Mouse (Mus musculus) CH12.LX (cell line): ENCODE results near the gene Cdh5. TPM values are rescaled to one million over a fixed set of nuclear protein-coding genes. Genes with fewer than 3 reads are reported as not detected.

Experiments used
- DNase-seq: peaks from one replicate; pipeline ENCODE4 v3.0.0-alpha.2; 2013; ENCODE audit errors: extremely low read depth
- H3K27ac ChIP-seq: 2 replicates; pipeline ENCODE4 v1.5.1; 2012; ENCODE audit warnings: low read depth, mild to moderate bottlenecking, control low read depth, moderate library complexity; ENCODE audit not compliant: insufficient read depth
- H3K27me3 ChIP-seq: replicated peaks from 2 replicates; pipeline ENCODE3; 2012; ENCODE audit warnings: inconsistent platforms
- H3K36me3 ChIP-seq, 2 experiments: replicated peaks in 1 of 2; 2 replicates each; pipeline versions ENCODE3 to v1.6.1; 2012; ENCODE audit warnings: inconsistent platforms in 1 of 2, low read length in 1 of 2, mild to moderate bottlenecking in 1 of 2, mixed read lengths in 1 of 2, moderate library complexity in 1 of 2; ENCODE audit not compliant: control insufficient read depth in 1 of 2, insufficient read depth in 1 of 2
- H3K4me1 ChIP-seq, 2 experiments: 2 replicates each; pipeline ENCODE4 v1.6.1; 2012; ENCODE audit warnings: inconsistent platforms in 1 of 2, moderate library complexity in 1 of 2; ENCODE audit not compliant: insufficient read depth in 2 of 2, control insufficient read depth in 1 of 2
- H3K4me2 ChIP-seq: 2 replicates; pipeline ENCODE4 v1.6.1; 2012; ENCODE audit warnings: low read depth, mild to moderate bottlenecking, control low read depth; ENCODE audit not compliant: poor library complexity, insufficient read depth, severe bottlenecking
- H3K4me3 ChIP-seq, 3 experiments: fragments of 150-350 bp in 1 of 3; sonication (generic) in 1 of 3; replicated peaks in 1 of 3; 2 replicates each; pipeline versions ENCODE3 to v1.5.1; 2011 to 2012; ENCODE audit warnings: low read depth in 2 of 3, low read length in 2 of 3, mild to moderate bottlenecking in 2 of 3, moderate library complexity in 2 of 3, control low read depth in 1 of 3, improper control_type of control experiment in 1 of 3, inconsistent platforms in 1 of 3, mixed read lengths in 1 of 3; ENCODE audit not compliant: poor library complexity in 1 of 3
- H3K79me2 ChIP-seq: replicated peaks from 2 replicates; pipeline ENCODE4 v1.6.1; 2012; ENCODE audit warnings: mild to moderate bottlenecking, moderate library complexity; ENCODE audit not compliant: control insufficient read depth, poor library complexity, insufficient read depth, severe bottlenecking; ENCODE audit errors: extremely low read depth
- H3K9ac ChIP-seq: 2 replicates; pipeline ENCODE4 v1.6.1; 2012; ENCODE audit warnings: low read depth, mild to moderate bottlenecking, control low read depth, moderate library complexity; ENCODE audit not compliant: insufficient read depth
- H3K9me3 ChIP-seq: replicated peaks from 2 replicates; pipeline ENCODE3; 2012; ENCODE audit warnings: low read length, inconsistent platforms, mixed read lengths
- BHLHE40 ChIP-seq: IDR thresholded peaks from 2 replicates; pipeline ENCODE4 v1.6.1; 2011; ENCODE audit warnings: mild to moderate bottlenecking, low read depth, low read length, improper control_type of control experiment
- CTCF ChIP-seq, 2 experiments: IDR thresholded peaks in 1 of 2; conservative IDR thresholded peaks in 1 of 2; 2 replicates each; pipeline ENCODE4 v1.5.1; 2011 to 2012; ENCODE audit warnings: low read depth in 2 of 2, low read length in 2 of 2, improper control_type of control experiment in 1 of 2, inconsistent platforms in 1 of 2, mild to moderate bottlenecking in 1 of 2, moderate library complexity in 1 of 2
- GABPA ChIP-seq: IDR thresholded peaks from 2 replicates; pipeline ENCODE4 v1.6.1; 2012; ENCODE audit warnings: low read depth, low read length, improper control_type of control experiment, inconsistent platforms; ENCODE audit not compliant: insufficient replicate concordance
- HCFC1 ChIP-seq: IDR thresholded peaks from 2 replicates; pipeline ENCODE4 v1.6.1; 2012; ENCODE audit warnings: low read depth, mild to moderate bottlenecking, inconsistent platforms, low read length, improper control_type of control experiment
- IRF4 ChIP-seq: IDR thresholded peaks from 2 replicates; pipeline ENCODE4 v1.6.1; 2014; ENCODE audit warnings: low read depth, mild to moderate bottlenecking, inconsistent platforms, low read length, improper control_type of control experiment
- JUN ChIP-seq: IDR thresholded peaks from 2 replicates; pipeline ENCODE4 v1.6.1; 2011; ENCODE audit warnings: low read depth, mild to moderate bottlenecking, low read length, improper control_type of control experiment, moderate library complexity; ENCODE audit not compliant: insufficient read depth
- JUND ChIP-seq: conservative IDR thresholded peaks from 2 replicates; pipeline ENCODE4 v1.6.1; 2011; ENCODE audit warnings: low read depth, low read length, improper control_type of control experiment
- KAT2A ChIP-seq: IDR thresholded peaks from 2 replicates; pipeline ENCODE4 v1.6.1; 2012; ENCODE audit warnings: low read length, improper control_type of control experiment, inconsistent platforms; ENCODE audit not compliant: insufficient replicate concordance
- MEF2A ChIP-seq: IDR thresholded peaks from 2 replicates; pipeline ENCODE4 v1.6.1; 2014; ENCODE audit warnings: low read depth, mild to moderate bottlenecking, inconsistent platforms, low read length, improper control_type of control experiment, borderline replicate concordance
- MYC ChIP-seq: IDR thresholded peaks from 2 replicates; pipeline ENCODE4 v1.6.1; 2011; ENCODE audit warnings: low read depth, mild to moderate bottlenecking, improper control_type of control experiment, low read length
- PAX5 ChIP-seq: IDR thresholded peaks from 2 replicates; pipeline ENCODE4 v1.6.1; 2012; ENCODE audit warnings: low read length, inconsistent platforms, mixed read lengths
- POLR2A ChIP-seq: IDR thresholded peaks from 2 replicates; pipeline ENCODE4 v1.6.1; 2011; ENCODE audit warnings: low read depth, mild to moderate bottlenecking, improper control_type of control experiment, low read length
- RAD21 ChIP-seq: IDR thresholded peaks from 2 replicates; pipeline ENCODE4 v1.6.1; 2011; ENCODE audit warnings: low read depth, mild to moderate bottlenecking, low read length, improper control_type of control experiment, moderate library complexity
- SIN3A ChIP-seq: IDR thresholded peaks from 2 replicates; pipeline ENCODE4 v1.6.1; 2012; ENCODE audit warnings: low read length, improper control_type of control experiment, inconsistent platforms
- UBTF ChIP-seq: IDR thresholded peaks from 2 replicates; pipeline ENCODE4 v1.6.1; 2012; ENCODE audit warnings: low read depth, mild to moderate bottlenecking, inconsistent platforms, low read length, improper control_type of control experiment, moderate library complexity
- USF1 ChIP-seq: IDR thresholded peaks from 2 replicates; pipeline ENCODE4 v1.6.1; 2014; ENCODE audit warnings: low read depth, mild to moderate bottlenecking, inconsistent platforms, low read length, improper control_type of control experiment
- USF2 ChIP-seq: conservative IDR thresholded peaks from 2 replicates; pipeline ENCODE4 v1.6.1; 2011; ENCODE audit warnings: low read depth, low read length, improper control_type of control experiment
- dilution Hi-C: fragments of 300-500 bp; cut with MboI; formaldehyde crosslinking; loops from 2 replicates; pipeline ENCODE4 v1.14.3; 2020; ENCODE audit warnings: low sequenced_read_pairs; ENCODE audit not compliant: extremely low pct_unique_long_range_greater_than_20kb, extremely low pct_ligation_motif_present
- in situ Hi-C: fragments of 300-500 bp; cut with MboI; formaldehyde crosslinking; loops from 3 replicates; pipeline ENCODE4 v1.14.3; 2019; ENCODE audit warnings: low sequenced_read_pairs, low pct_ligation_motif_present, low pct_unique_long_range_greater_than_20kb, mixed read lengths
- polyA plus RNA-seq: library from polyadenylated mRNA; unstranded; fragments of >175 nt; gene quantifications from 2 replicates; pipeline ENCODE4 v1.2.1, GENCODE M21; 2012; ENCODE audit warnings: low read depth; ENCODE audit not compliant: insufficient read length
- total RNA-seq, 2 experiments: library from RNA; depleted of rRNA; stranded (reverse); fragments of 300-350 nt in 1 of 2; fragments of >200 nt in 1 of 2; gene quantifications; 2 replicates each; pipeline ENCODE4 v1.2.3; 2012 to 2014

Cdh5 gene
- total RNA-seq (2012; rRNA removed), result 0.25 and 0.34 TPM in 2 replicates
- 0.20 and 0.48 TPM in 2 replicates for total RNA-seq (2014; rRNA removed)
- 1.7 and 1.8 TPM in 2 replicates for polyA plus RNA-seq

- dilution Hi-C loops, result no loop called here
- in situ Hi-C loops, result no loop called here
- H3K4me3 ChIP-seq, result no peak within 1 kb of the TSS
These were observed at the start of gene Cdh5 for GRCm38 (mm10) chr8:104101415-104101814. Gene Cdh5 (plus strand): TSS chr8:104101625.

GRCm38 (mm10) chr8:104059922-104060321 is 41.5 kb upstream of the Cdh5 start:
- DNase-seq, result peak; percentile 28
- TF ChIP-seq USF1 (no peak), BHLHE40 (no peak), MEF2A (no peak), MYC (no peak), UBTF (no peak), KAT2A (no peak), RAD21 (no peak)
- TF ChIP-seq, all 38 proteins: peak for 0
- peaks cover 0 to 34% of the 10 kb centered on the region in 2 experiments; a peak in 2 of 4 replicates for H3K4me1 ChIP-seq
- no peaks in the 10 kb centered on the region for H3K9me3 ChIP-seq
- H3K4me3 ChIP-seq, result no peak overlapping the region
- no peak overlapping the region for H3K9ac ChIP-seq
- in situ Hi-C loops (no loop called here), dilution Hi-C loops (no loop called here)
- H3K4me2 ChIP-seq, result no peak overlapping the region
- H3K36me3 ChIP-seq, result no peaks in the 10 kb centered on the region
- H3K79me2 ChIP-seq, result no peaks in the 10 kb centered on the region
- peaks cover 33% of the 10 kb centered on the region for H3K27me3 ChIP-seq
- H3K27ac ChIP-seq, result no peak overlapping the region

More at GRCm38 (mm10) chr8:104101415-104101814, at the start of gene Cdh5:
- Histone ChIP-seq H3K27me3 (peaks cover 4% of the 10 kb centered on the region), H3K9me3 (no peaks in the 10 kb centered on the region), H3K36me3 (no peaks in the 10 kb centered on the region), H3K4me1 (peaks cover 6 to 32% of the 10 kb centered on the region in 2 experiments), H3K79me2 (no peaks in the 10 kb centered on the region), H3K27ac (no peak within 1 kb of the TSS), H3K4me2 (no peak within 1 kb of the TSS), H3K9ac (no peak within 1 kb of the TSS)
- DNase-seq, result no peak
- TF ChIP-seq JUN, result no peak
- no peak for TF ChIP-seq CTCF (conservative IDR thresholded peaks at IDR 0.05 in 1 of 2, IDR thresholded peaks at IDR 0.05 in 1 of 2; ENCODE audit: low read depth in 2 of 2, low read length in 2 of 2)
- no peak for TF ChIP-seq POLR2A
- TF ChIP-seq USF2, result no peak
- no peak for TF ChIP-seq IRF4
- TF ChIP-seq PAX5, result no peak
- no peak for TF ChIP-seq UBTF
- TF ChIP-seq JUND, result no peak
- no peak for TF ChIP-seq HCFC1
- no peak for TF ChIP-seq MYC
- no peak for TF ChIP-seq GABPA
- no peak for TF ChIP-seq SIN3A
